Mouse (Mus musculus): ENCODE results near the gene Pdcd7.

Gene Pdcd7

GRCm38 (mm10) chr9:65356971-65357370, 11.1 kb downstream of the Pdcd7 start:
- DNase-seq: no peak

- no peak for DNase-seq
These were observed 13.1 kb downstream of the Pdcd7 start for GRCm38 (mm10) chr9:65358956-65359480.

- no peak for DNase-seq
These were observed 14.9 kb downstream of the Pdcd7 start, which contains the start of gene Ubap1l for GRCm38 (mm10) chr9:65360641-65361448. Gene Ubap1l, plus strand, starts transcription at chr9:65361041.

GRCm38 (mm10) chr9:65363684-65364083, 17.8 kb downstream of the Pdcd7 start:
- DNase-seq: no peak

- DNase-seq: no peak
These were observed 19.8 kb downstream of the Pdcd7 start for GRCm38 (mm10) chr9:65365721-65366120.

GRCm38 (mm10) chr9:65371756-65372155, 25.9 kb downstream of the Pdcd7 start:
- DNase-seq: no peak

- peak; percentile 47 for DNase-seq
These were observed 26.5 kb downstream of the Pdcd7 start for GRCm38 (mm10) chr9:65372449-65372848.

- DNase-seq: no peak
These were observed 28.7 kb downstream of the Pdcd7 start for GRCm38 (mm10) chr9:65374468-65375162.

GRCm38 (mm10) chr9:65375163-65375934, 29.4 kb downstream of the Pdcd7 start:
- no peak for DNase-seq

- no peak for DNase-seq
These were observed 35.2 kb downstream of the Pdcd7 start for GRCm38 (mm10) chr9:65381017-65381590.

GRCm38 (mm10) chr9:65382031-65382750, 36.3 kb downstream of the Pdcd7 start:
- DNase-seq: no peak

GRCm38 (mm10) chr9:65382751-65383097, 36.8 kb downstream of the Pdcd7 start:
- DNase-seq: no peak

- no peak for DNase-seq
These were observed 38.4 kb downstream of the Pdcd7 start for GRCm38 (mm10) chr9:65384276-65384675.

- DNase-seq: no peak
These were observed 40.7 kb downstream of the Pdcd7 start for GRCm38 (mm10) chr9:65386373-65387140.

- DNase-seq: peak; percentile 24
These were observed 45.1 kb downstream of the Pdcd7 start for GRCm38 (mm10) chr9:65390752-65391612.

GRCm38 (mm10) chr9:65391613-65391964, 45.7 kb downstream of the Pdcd7 start, which contains the start of gene Kbtbd13:
Gene Kbtbd13, minus strand, starts transcription at chr9:65391652.
- DNase-seq: no peak

- DNase-seq: peak; percentile 67
These were observed 46.9 kb downstream of the Pdcd7 start for GRCm38 (mm10) chr9:65392638-65393364.

GRCm38 (mm10) chr9:65393606-65394005, 47.7 kb downstream of the Pdcd7 start:
- no peak for DNase-seq

- DNase-seq: no peak
These were observed 48.5 kb downstream of the Pdcd7 start for GRCm38 (mm10) chr9:65394360-65394759.

- DNase-seq: peak; percentile 53
These were observed 52.4 kb downstream of the Pdcd7 start, which contains the start of gene Rasl12 for GRCm38 (mm10) chr9:65398279-65398678. Gene Rasl12, plus strand, starts transcription at chr9:65398506.
